Mouse (Mus musculus): ENCODE measurements around the gene Hoxb2. TPM values are rescaled to one million over a fixed set of nuclear protein-coding genes. Genes with fewer than 3 reads are reported as not detected.

Hoxb2 gene
- total and polyA plus RNA-seq, 2 experiments from 2014 or later = 11.6 to 35.4 TPM

- Histone ChIP-seq H3K9ac (replicated peaks; ENCODE audit: low read length) (0 out of 2 replicates have a peak overlapping the region, but pooled peaks have one; percentile 19), H3K4me2 (ENCODE audit: low read depth, low read length) (peak overlapping the region; percentile 56), H3K27me3 (ENCODE audit: insufficient read depth, low read length) (peaks cover 72% of the 10 kb centered on the region), H3K36me3 (ENCODE audit: insufficient read depth, low read length) (no peaks in the 10 kb centered on the region), H3K27ac (peak overlapping the region; percentile 85; the same call in 1 of the 2 replicates), H3K4me1 (ENCODE audit: insufficient read depth, low read length) (no peaks in the 10 kb centered on the region), H3K9me3 (ENCODE audit: low read length) (no peaks in the 10 kb centered on the region), H3K4me3 (ENCODE audit: low read length) (no peak overlapping the region)
- DNase-seq (ENCODE audit: low spot score) (no peak), ATAC-seq (no peak)
- no peak for TF ChIP-seq CTCF (IDR thresholded peaks at IDR 0.05; ENCODE audit: low read depth)
- WGBS = 6% methylated on average over 18 of the region's 18 CpGs
Observed at GRCm38 (mm10) chr11:96316696-96317607, 33.4 kb upstream of the Hoxb2 start.

- peak within 1 kb of the TSS; percentile 35 for H3K4me3 ChIP-seq (ENCODE audit: low read length)
- H3K36me3 ChIP-seq (ENCODE audit: insufficient read depth, low read length) = no peaks in the 10 kb centered on the region
- no peaks in the 10 kb centered on the region for H3K9me3 ChIP-seq (ENCODE audit: low read length)
- peaks cover 72% of the 10 kb centered on the region for H3K27me3 ChIP-seq (ENCODE audit: insufficient read depth, low read length)
- peak within 1 kb of the TSS; percentile 60 for H3K9ac ChIP-seq (replicated peaks; ENCODE audit: low read length)
- WGBS = 1% methylated on average over 28 of the region's 28 CpGs
- ATAC-seq (peak; percentile 28; the same call in 1 of the 2 replicates), DNase-seq (ENCODE audit: low spot score) (no peak)
- peak within 1 kb of the TSS; percentile 85 for H3K27ac ChIP-seq
- no peak for TF ChIP-seq CTCF (IDR thresholded peaks at IDR 0.05; ENCODE audit: low read depth)
- H3K4me1 ChIP-seq (ENCODE audit: insufficient read depth, low read length) = no peaks in the 10 kb centered on the region
- H3K4me2 ChIP-seq (ENCODE audit: low read depth, low read length) = peak within 1 kb of the TSS; percentile 56
Observed at GRCm38 (mm10) chr11:96317608-96318367, 32.5 kb upstream of the Hoxb2 start, which contains the start of gene Hoxb4. TSS of gene Hoxb4 (plus strand) at chr11:96318267.

DNA sequence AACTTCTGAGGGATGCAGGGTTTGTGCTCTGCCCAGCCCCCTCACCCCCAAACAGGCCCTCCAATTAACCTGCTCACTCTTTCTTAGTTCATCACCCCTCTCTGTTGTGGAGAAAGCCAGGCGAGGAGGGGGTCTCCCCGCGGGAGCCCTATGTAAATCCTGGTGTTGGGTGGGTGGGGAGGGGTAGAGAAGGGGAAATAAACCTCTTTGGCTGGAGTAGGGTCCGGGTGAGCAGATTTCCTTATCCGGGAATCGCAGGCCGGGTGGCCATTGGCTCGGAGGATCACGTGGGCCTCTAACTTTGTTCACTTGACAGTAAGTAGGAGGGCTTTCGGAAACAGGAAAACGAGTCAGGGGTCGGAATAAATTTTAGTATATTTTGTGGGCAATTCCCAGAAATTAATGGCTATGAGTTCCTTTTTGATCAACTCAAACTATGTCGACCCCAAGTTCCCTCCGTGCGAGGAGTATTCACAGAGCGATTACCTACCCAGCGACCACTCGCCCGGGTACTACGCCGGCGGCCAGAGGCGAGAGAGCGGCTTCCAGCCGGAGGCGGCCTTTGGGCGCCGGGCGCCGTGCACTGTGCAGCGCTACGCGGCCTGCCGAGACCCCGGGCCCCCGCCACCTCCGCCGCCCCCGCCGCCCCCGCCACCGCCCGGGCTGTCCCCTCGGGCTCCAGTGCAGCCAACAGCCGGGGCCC, 31.8 kb upstream of the Hoxb2 start:
- no peak for TF ChIP-seq CTCF (IDR thresholded peaks at IDR 0.05; ENCODE audit: low read depth)
- peak overlapping the region; percentile 56 for H3K4me2 ChIP-seq (ENCODE audit: low read depth, low read length)
- no peaks in the 10 kb centered on the region for H3K9me3 ChIP-seq (ENCODE audit: low read length)
- no peaks in the 10 kb centered on the region for H3K36me3 ChIP-seq (ENCODE audit: insufficient read depth, low read length)
- no peaks in the 10 kb centered on the region for H3K4me1 ChIP-seq (ENCODE audit: insufficient read depth, low read length)
- H3K9ac ChIP-seq (replicated peaks; ENCODE audit: low read length) = peak overlapping the region; percentile 60
- DNase-seq (ENCODE audit: low spot score) (peak; percentile 82), ATAC-seq (peak; percentile 77; the same call in 1 of the 2 replicates)
- under 1% methylated on average over 37 of the region's 45 CpGs for WGBS
- H3K4me3 ChIP-seq (ENCODE audit: low read length) = peak overlapping the region; percentile 35
- peaks cover 71% of the 10 kb centered on the region for H3K27me3 ChIP-seq (ENCODE audit: insufficient read depth, low read length)
- H3K27ac ChIP-seq = peak overlapping the region; percentile 85

- Histone ChIP-seq H3K27me3 (ENCODE audit: insufficient read depth, low read length) (peaks cover 71% of the 10 kb centered on the region), H3K36me3 (ENCODE audit: insufficient read depth, low read length) (no peaks in the 10 kb centered on the region), H3K9ac (replicated peaks; ENCODE audit: low read length) (peak overlapping the region; percentile 60), H3K4me2 (ENCODE audit: low read depth, low read length) (peak overlapping the region; percentile 56), H3K4me1 (ENCODE audit: insufficient read depth, low read length) (no peaks in the 10 kb centered on the region), H3K4me3 (ENCODE audit: low read length) (peak overlapping the region; percentile 35), H3K9me3 (ENCODE audit: low read length) (no peaks in the 10 kb centered on the region), H3K27ac (peak overlapping the region; percentile 85)
- 0 out of 2 replicates have a peak, but pooled peaks have one; percentile 31 for ATAC-seq
- DNase-seq (ENCODE audit: low spot score) = no peak
- TF ChIP-seq CTCF (IDR thresholded peaks at IDR 0.05; ENCODE audit: low read depth) = no peak
- WGBS = 2% methylated on average over 34 of the region's 34 CpGs
Observed at GRCm38 (mm10) chr11:96319071-96319902, 31.0 kb upstream of the Hoxb2 start.

DNA sequence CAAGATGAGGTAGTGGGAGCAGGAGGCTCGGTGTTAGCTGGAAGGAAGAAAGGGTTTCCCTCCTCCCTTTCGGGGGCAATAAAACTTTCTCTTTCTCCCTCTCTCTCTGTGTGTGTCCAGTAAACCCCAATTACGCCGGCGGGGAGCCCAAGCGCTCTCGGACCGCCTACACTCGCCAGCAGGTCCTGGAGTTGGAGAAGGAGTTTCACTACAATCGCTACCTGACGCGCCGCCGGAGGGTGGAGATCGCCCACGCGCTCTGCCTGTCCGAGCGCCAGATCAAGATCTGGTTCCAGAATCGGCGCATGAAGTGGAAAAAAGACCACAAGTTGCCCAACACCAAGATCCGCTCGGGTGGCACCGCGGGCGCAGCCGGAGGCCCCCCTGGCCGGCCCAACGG, 30.4 kb upstream of the Hoxb2 start:
- Histone ChIP-seq H3K27me3 (ENCODE audit: insufficient read depth, low read length) (peaks cover 73% of the 10 kb centered on the region), H3K36me3 (ENCODE audit: insufficient read depth, low read length) (no peaks in the 10 kb centered on the region), H3K4me1 (ENCODE audit: insufficient read depth, low read length) (no peaks in the 10 kb centered on the region), H3K4me2 (ENCODE audit: low read depth, low read length) (peak overlapping the region; percentile 56), H3K4me3 (ENCODE audit: low read length) (peak overlapping the region; percentile 35), H3K9me3 (ENCODE audit: low read length) (no peaks in the 10 kb centered on the region), H3K27ac (peak overlapping the region; percentile 85), H3K9ac (replicated peaks; ENCODE audit: low read length) (peak overlapping the region; percentile 18)
- no peak for TF ChIP-seq CTCF (IDR thresholded peaks at IDR 0.05; ENCODE audit: low read depth)
- 1% methylated on average over 29 of the region's 29 CpGs for WGBS
- DNase-seq (ENCODE audit: low spot score) = no peak
- no peak; the same call in 1 of the 2 replicates for ATAC-seq
